Mouse (Mus musculus): ENCODE data around the gene Wdr81. TPM values are rescaled to one million over a fixed set of nuclear protein-coding genes. Genes with fewer than 3 reads are reported as not detected.
A peak's percentile ranks its signal among the peaks of the same experiment; 100 is the strongest.

The Wdr81 gene
- polyA plus RNA-seq, 2 experiments from 2014 or later, result 6.3 to 9.9 TPM

GRCm38 (mm10) chr11:75438194-75438593 lies 16.3 kb downstream of the Wdr81 start:
- ATAC-seq, result no peak

DNA sequence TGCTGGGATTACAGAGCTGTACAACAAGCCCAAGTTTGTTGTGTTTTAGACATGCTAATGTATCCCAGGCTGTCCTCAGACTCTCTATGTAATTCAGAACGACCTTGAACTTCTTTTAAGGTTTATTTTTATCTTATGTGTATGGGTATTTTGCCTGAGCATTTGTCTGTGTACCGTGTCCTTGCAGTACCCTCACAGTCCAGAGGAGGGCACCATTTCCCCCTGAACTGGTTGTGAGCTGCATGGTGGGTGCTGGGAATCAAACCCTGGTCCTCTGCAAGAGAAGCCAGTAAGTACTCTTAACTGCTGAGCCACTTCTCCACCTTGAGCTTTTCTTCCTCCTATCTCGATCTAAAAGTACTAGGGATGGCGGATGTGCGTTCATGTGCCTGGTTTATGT lies 20.4 kb downstream of the Wdr81 start:
- ATAC-seq, result no peak

DNA sequence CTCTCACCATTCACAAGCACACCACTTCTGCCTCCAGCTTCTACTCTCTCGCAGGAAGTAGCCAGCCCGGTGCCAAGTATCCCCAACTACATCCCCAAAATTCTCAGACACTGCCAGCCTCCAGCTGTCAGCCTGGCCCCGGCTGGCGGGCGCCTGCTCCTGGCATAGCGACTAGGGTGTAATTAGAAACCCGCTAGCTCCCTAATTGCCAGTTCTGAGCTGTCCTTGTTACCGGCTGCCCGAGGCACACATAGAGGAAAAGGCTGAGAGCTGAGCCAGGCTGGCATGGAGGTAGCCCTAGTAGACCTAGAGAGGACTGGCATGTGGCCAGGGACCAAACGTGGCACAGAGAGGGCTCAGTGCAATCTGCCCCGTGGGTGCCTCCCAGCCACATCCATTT lies 23.2 kb downstream of the Wdr81 start:
- ATAC-seq, result no peak

DNA sequence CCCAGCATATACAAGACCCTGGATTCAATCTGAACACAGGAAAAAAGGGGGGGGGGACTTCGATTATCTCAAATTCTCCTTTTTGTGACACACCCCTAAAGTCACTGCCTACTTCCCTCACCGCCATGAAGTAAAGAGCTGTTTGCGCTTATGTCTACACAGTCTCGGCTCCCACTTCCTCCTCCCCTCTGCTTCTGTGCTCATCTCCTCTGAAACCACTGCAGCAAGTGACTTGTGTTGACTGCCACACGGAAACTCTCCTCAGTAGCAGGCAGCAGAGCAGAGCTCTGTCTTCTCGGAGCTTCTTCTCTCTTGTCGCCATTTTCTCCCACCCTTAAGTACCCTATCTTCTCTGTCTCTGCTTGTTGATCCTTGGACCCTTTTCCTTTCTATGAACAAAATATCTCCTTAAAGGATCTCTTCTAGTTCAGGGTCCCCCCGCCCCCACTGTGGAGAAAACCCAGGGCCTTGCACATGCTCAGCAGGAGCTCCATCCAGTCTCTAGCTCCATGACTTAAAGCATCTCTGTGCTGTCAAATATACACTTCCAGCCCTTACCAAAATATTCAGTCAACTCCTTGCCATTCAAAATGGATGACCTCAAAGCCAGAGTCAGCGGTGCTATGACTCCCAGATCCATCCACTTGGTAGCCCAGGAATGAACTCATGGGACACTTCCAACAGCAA lies 25.4 kb downstream of the Wdr81 start:
- ATAC-seq, result peak; percentile 93

DNA sequence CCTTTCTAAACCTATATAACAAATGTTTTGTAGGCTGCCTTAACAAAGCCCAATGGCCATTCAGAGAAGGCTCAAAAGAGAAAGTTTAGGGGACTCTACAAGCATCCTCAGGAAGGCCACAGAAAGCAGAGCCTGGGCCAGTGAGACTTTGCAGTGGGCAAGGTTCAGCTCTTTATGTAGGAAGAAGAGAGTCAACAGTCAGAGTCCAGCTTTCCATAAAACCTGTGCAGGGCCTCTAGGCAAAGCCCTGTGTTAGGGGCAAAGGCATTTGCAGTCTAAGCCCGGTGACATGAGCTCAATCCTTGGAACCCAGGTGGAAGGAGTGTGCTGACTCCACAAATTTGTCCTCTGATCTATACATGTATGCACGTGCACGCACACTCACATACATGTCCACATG lies 30.1 kb downstream of the Wdr81 start:
- ATAC-seq, result no peak

DNA sequence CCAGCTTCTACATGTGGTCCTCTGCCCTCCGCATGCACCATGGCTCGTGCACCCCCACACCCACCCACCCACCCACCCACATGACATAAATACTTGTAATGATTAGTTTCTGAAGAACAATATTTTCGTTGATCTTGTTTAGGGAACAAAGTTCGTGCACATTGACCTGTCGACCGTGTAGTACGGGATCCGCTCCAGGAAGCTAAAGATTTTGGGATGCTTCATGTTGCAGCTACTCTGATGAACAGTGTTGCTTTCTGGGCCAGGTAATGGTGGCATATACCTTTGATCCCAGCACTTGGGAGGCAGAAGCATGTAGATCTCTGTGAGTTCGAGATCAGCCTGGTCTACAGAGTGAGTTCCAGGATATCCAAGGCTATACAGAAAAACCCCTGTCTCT lies 30.5 kb downstream of the Wdr81 start:
- no peak for ATAC-seq

- ATAC-seq, result no peak
Measured at GRCm38 (mm10) chr11:75423091-75423490, 31.4 kb downstream of the Wdr81 start.

DNA sequence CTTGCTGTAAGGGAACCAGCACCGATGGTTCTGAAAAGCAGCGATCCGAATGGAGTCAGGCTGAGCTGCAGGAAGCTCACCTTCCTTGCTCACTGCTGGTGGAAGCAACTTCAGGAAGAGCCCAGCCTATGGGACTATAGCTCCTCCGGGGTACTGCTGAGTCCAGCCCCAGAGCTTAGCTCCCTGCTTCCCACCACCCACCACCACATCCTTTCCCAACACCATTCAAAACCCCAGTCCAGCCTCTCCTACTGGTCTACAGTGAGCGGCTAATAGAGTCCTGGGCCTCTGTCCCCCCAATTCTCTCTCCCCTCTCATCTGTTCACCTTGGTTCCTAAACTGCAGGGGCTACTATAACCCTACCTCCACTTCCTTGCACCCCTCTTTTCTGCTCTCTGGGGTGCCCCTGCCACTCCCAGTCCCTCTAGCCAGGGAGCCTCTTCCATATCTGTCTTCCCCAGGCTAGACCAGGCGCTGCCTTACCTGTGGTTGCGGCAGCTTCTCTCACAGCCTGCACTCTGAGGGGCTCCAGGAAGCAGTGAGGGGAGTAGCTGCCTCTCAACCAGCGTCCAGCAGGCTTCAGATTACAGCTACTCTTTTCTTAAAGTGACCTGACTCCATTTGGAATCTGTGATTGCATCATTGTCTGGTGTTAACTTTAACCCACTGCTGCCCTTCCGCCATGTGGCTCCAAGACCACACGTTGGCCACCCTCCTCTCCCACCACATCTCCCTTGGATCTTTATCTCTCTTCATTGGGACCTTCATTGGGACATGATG lies 32.3 kb downstream of the Wdr81 start, which contains the start of gene Serpinf1:
Gene Serpinf1 (minus strand): TSS at position 689 of the 780 bp plus-strand sequence.
- no peak for ATAC-seq

- no peak for ATAC-seq
Measured at GRCm38 (mm10) chr11:75421375-75422012, 33.0 kb downstream of the Wdr81 start.

DNA sequence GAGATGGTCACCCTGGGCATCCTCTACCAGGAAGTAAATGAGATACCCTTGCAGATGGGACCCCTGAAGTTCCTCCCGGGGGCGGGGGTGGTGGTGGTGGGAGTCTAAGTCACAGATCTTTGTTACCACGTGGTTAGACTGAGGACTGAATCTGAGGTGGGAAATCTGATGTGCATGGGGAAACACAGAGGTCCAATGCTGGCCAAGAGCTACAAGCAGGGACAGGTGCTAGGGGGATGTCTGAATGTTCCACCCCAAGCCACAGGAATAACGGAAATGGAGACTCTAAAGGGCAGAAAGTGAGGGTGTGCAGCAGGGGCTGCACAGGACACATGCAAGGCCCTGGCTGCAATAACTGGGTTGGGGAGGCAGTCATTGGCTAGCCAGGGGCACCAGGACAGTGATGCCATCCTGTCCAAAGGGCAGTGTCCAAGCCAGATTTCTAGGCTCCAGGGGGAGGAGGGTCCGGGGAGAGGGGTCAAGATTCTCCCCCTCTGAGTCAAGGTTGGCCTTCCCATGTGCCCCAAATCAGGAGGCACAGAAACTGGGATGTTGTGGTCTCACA lies 33.6 kb downstream of the Wdr81 start:
- ATAC-seq, result no peak

DNA sequence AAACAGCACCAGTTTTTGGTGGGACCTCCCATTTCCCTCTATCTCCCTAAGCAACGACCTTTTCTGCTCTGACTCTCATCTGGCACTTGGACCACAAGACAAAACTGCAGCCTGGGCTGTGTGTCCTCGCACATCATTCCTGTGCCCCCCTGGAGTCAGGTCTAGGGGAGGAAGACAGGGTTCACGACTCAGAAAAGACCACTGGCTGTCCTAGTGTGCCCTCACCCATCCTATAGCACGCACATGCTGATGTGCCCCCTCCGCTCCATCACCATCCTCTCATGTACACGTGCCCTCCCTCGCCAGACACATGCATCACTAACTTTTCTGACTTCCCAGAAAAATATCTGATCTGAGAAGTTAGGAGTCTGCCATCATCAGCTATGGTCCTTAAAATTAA lies 34.5 kb downstream of the Wdr81 start:
- no peak for ATAC-seq

DNA sequence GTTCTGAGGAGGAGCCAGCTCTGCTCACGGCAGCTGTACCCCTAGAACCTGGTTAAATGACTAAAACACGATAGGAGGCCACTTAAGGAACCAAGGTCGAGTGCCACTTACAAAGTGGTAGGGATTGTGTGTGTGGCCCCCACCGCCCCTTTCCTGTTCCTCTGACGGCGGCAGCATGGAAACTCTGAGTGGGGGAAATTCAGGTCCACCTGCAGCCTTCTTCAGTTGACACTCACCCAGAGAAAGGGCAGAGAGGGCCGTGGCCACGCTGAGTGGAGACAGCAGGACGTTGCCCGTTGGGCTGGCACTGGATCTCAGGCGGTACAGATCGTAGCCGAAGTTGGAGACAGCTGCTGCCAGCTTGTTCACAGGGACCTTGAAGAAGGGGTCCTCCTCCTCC lies 38.5 kb downstream of the Wdr81 start:
- ATAC-seq, result no peak

GRCm38 (mm10) chr11:75415096-75415495 lies 39.4 kb downstream of the Wdr81 start:
- peak; percentile 45 for ATAC-seq

- no peak for ATAC-seq
Measured at GRCm38 (mm10) chr11:75410591-75410990, 43.9 kb downstream of the Wdr81 start.

GRCm38 (mm10) chr11:75409679-75410575 lies 44.6 kb downstream of the Wdr81 start:
- ATAC-seq, result peak; percentile 61

GRCm38 (mm10) chr11:75406865-75407264 lies 47.7 kb downstream of the Wdr81 start:
- no peak for ATAC-seq

- ATAC-seq, result no peak
Measured at GRCm38 (mm10) chr11:75406104-75406503, 48.4 kb downstream of the Wdr81 start.

DNA sequence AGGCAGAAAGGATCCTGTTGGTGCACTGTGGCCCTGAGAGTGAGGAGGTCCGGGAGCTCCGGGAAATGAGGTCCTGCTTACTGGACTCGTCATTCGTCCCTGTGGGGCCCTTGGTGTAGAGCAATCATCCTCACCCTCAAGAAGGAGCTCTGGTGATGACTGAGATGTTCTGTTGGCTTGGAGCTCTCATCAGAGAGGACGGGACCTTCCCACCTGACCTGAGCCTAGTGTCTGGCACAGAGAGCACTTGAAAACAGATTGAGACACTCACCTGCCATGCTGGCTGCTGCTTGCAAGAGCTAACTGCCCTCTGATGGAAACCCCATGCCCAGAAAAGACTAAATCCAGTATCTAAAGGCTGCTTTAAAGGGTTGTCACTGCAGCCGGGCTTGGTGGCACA lies 49.7 kb downstream of the Wdr81 start:
- ATAC-seq, result no peak

- no peak for ATAC-seq
Measured at GRCm38 (mm10) chr11:75403301-75404052, 51.0 kb downstream of the Wdr81 start.

DNA sequence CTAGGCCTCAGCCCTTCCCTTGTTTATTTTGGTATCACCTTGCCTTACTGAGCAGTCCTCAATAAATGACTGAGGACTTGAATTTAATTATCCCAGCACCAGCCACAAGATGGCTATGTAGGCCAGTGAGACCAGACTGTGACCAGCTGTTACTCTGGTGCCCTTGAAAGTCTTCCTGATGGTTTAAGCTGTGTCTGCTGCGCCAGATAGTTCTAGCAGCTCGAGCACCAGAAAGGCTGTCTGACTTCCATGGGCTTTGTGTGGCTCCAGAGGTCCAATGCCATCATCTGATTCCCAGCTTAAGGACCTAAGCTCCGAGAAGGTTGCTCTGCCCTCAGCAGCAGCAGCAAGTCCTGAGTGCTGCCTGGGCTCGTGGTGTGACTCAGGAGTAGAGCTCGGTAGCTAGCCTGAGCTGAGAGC lies 52.2 kb downstream of the Wdr81 start:
- ATAC-seq, result peak; percentile 56

DNA sequence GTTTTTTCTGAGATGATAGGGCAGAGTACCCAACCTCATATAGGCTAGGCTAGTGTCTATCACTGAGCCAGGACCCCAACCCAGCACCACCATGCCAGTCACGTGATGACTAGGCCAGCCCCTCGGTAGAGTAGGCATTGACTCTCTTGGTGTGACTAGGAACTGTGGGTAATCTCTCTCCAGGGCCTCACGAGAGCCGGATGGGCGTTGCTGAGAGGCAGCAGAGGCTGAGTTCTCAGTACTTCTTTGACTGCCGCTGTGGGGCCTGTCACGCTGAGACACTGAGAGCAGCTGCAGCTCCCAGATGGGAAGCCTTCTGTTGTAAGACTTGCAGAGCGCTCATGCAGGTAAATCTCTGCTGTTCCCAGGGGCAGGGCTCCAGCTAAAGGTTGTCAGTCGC lies 54.4 kb downstream of the Wdr81 start:
- no peak for ATAC-seq
